8 mouse cellular contexts compared by ENCODE assay signal in genomic region chr5:122422071-122422964, GRCm38 (mm10). TPM values are rescaled to one million over a fixed set of nuclear protein-coding genes. Genes with fewer than 3 reads are reported as not detected.
DNase-seq lines count a peak whose midpoint lies in the region; ATAC-seq and TF ChIP-seq lines count a peak whose summit lies in the region.

No protein-coding gene starts in this region.

- no peaks in the 10 kb centered on the region for H3K27me3 ChIP-seq in E14TG2a.4 (ENCODE audit: insufficient read depth, low read length)
- H3K27me3 ChIP-seq in forebrain, embryonic 13.5 days = no peaks in the 10 kb centered on the region
- H3K27me3 ChIP-seq in liver, postnatal 0 days (ENCODE audit: insufficient read depth, low read length) = no peaks in the 10 kb centered on the region
- H3K27me3 ChIP-seq in neural tube, embryonic 14.5 days (ENCODE audit: control insufficient read depth, insufficient read depth, low read length) = no peaks in the 10 kb centered on the region

- peak; percentile 88 for DNase-seq in c-Kit-positive CD71-positive TER-119-positive erythroid progenitor cells, embryonic 14.5 days (ENCODE audit: low spot score)
- peak; percentile 95 to 96 for DNase-seq in heart, postnatal 10 days
- peak; percentile 70 for DNase-seq in large intestine, adult 2 months (ENCODE audit: low read depth, low spot score)
- peak; percentile 92 for DNase-seq in liver, postnatal 0 days
- peak; percentile 95 for DNase-seq in testis, postnatal 10 days (ENCODE audit: low spot score)

- H3K4me2 ChIP-seq in forebrain, embryonic 13.5 days = peak overlapping the region; percentile 91
- H3K4me2 ChIP-seq in liver, postnatal 0 days (ENCODE audit: low read depth, low read length) = peak overlapping the region; percentile 81
- H3K4me2 ChIP-seq in neural tube, embryonic 14.5 days (ENCODE audit: low read depth, low read length) = peak overlapping the region; percentile 93

- peak overlapping the region; percentile 98 for H3K4me3 ChIP-seq in E14TG2a.4 (replicated peaks; ENCODE audit: low read length)
- peak overlapping the region; percentile 99 for H3K4me3 ChIP-seq in forebrain, embryonic 13.5 days
- peak overlapping the region; percentile 80 for H3K4me3 ChIP-seq in liver, postnatal 0 days (ENCODE audit: low read depth, low read length)
- peak overlapping the region; percentile 92 for H3K4me3 ChIP-seq in neural tube, embryonic 14.5 days (ENCODE audit: low read depth, low read length)

- H3K4me1 ChIP-seq in E14TG2a.4 (replicated peaks; ENCODE audit: low read depth, low read length) = peaks cover 39% of the 10 kb centered on the region
- peaks cover 19% of the 10 kb centered on the region for H3K4me1 ChIP-seq in forebrain, embryonic 13.5 days
- peaks cover 8% of the 10 kb centered on the region for H3K4me1 ChIP-seq in liver, postnatal 0 days (ENCODE audit: insufficient read depth)
- no peaks in the 10 kb centered on the region for H3K4me1 ChIP-seq in neural tube, embryonic 14.5 days (ENCODE audit: control insufficient read depth, insufficient read depth, low read length)

- peaks cover 27% of the 10 kb centered on the region for H3K36me3 ChIP-seq in E14TG2a.4 (ENCODE audit: insufficient read depth, low read length)
- H3K36me3 ChIP-seq in forebrain, embryonic 13.5 days (ENCODE audit: poor library complexity, severe bottlenecking) = 0 out of 2 replicates have a peak, but pooled peaks cover 3% of the 10 kb centered on the region
- H3K36me3 ChIP-seq in liver, postnatal 0 days (replicated peaks; ENCODE audit: insufficient read depth, low read length) = no peaks in the 10 kb centered on the region; the same call in 1 of the 2 replicates
- no peaks in the 10 kb centered on the region for H3K36me3 ChIP-seq in neural tube, embryonic 14.5 days (ENCODE audit: control insufficient read depth, insufficient read depth, low read length)

- intact Hi-C loops in heart, postnatal 10 days (cut with DNase I) = loop anchor here (5.0 kb wide), 2 partner anchors 205 to 305 kb away; no protein-coding TSS in a partner anchor

- no peak for TF ChIP-seq CTCF in E14TG2a.4 (conservative IDR thresholded peaks at IDR 0.05; ENCODE audit: low read length)
- TF ChIP-seq CTCF in liver, postnatal 0 days (IDR thresholded peaks at IDR 0.05; ENCODE audit: low read depth) = peak; percentile 33

- H3K9me3 ChIP-seq in E14TG2a.4 (ENCODE audit: low read length) = peaks cover 11% of the 10 kb centered on the region
- no peaks in the 10 kb centered on the region for H3K9me3 ChIP-seq in forebrain, embryonic 13.5 days (replicated peaks)
- no peaks in the 10 kb centered on the region for H3K9me3 ChIP-seq in liver, postnatal 0 days (ENCODE audit: low read length)
- no peaks in the 10 kb centered on the region for H3K9me3 ChIP-seq in neural tube, embryonic 14.5 days (ENCODE audit: control insufficient read depth, low read length)

- H3K27ac ChIP-seq in forebrain, embryonic 13.5 days = peak overlapping the region; percentile 87
- peak overlapping the region; percentile 77 for H3K27ac ChIP-seq in liver, postnatal 0 days (ENCODE audit: low read depth)
- peak overlapping the region; percentile 94 for H3K27ac ChIP-seq in neural tube, embryonic 14.5 days (ENCODE audit: low read depth, low read length)

- WGBS in forebrain, embryonic 13.5 days = under 1% methylated on average over 73 of the region's 73 CpGs
- WGBS in large intestine, adult 2 months = under 1% methylated on average over 73 of the region's 73 CpGs
- under 1% methylated on average over 73 of the region's 73 CpGs for WGBS in liver, postnatal 0 days (ENCODE audit: insufficient replicate concordance)
- WGBS in neural tube, embryonic 14.5 days = under 1% methylated on average over 73 of the region's 73 CpGs

- peak; percentile 80 for TF ChIP-seq EP300 in liver, postnatal 0 days (IDR thresholded peaks at IDR 0.05; ENCODE audit: low read depth)

- peak overlapping the region; percentile 94 for H3K9ac ChIP-seq in forebrain, embryonic 13.5 days
- peak overlapping the region; percentile 86 for H3K9ac ChIP-seq in liver, postnatal 0 days (replicated peaks)
- peak overlapping the region; percentile 86 for H3K9ac ChIP-seq in neural tube, embryonic 14.5 days (replicated peaks; ENCODE audit: low read depth, low read length)

- peak; percentile 94 for ATAC-seq in forebrain, embryonic 13.5 days
- peak; percentile 90 for ATAC-seq in liver, postnatal 0 days
- peak; percentile 91 for ATAC-seq in neural tube, embryonic 14.5 days (ENCODE audit: low read depth)

RNA-seq across cellular contexts. Expression of gene Anapc7, which starts 0.8 kb away (rescaled TPM):
- polyA plus RNA-seq in forebrain, embryonic 13.5 days (2015; fragmentation: Nextera tagmentation; extraction: Ambion mirVana) = 50.3 and 53.3 TPM in 2 replicates
- total RNA-seq in heart, postnatal 10 days (2021) = 10 to 100 TPM; 44.4 to 44.5 TPM
- 20.6 and 21.6 TPM in 2 replicates for polyA plus RNA-seq in large intestine, adult 2 months (2012; rRNA removed)
- polyA plus RNA-seq in liver, postnatal 0 days (2015; fragmentation: Nextera tagmentation; extraction: Ambion mirVana) = 11.0 and 11.8 TPM in 2 replicates
- polyA plus RNA-seq in neural tube, embryonic 14.5 days (2014; fragmentation: Nextera tagmentation; extraction: Ambion mirVana) = 30.1 and 33.4 TPM in 2 replicates

RNA-seq across cellular contexts. Expression of gene Arpc3, which starts 30.6 kb away (rescaled TPM):
- polyA plus RNA-seq in forebrain, embryonic 13.5 days (2015; fragmentation: Nextera tagmentation; extraction: Ambion mirVana) = 152 and 167 TPM in 2 replicates
- total RNA-seq in heart, postnatal 10 days (2021) = 100 to 1,000 TPM; 140 to 150 TPM
- 289 and 295 TPM in 2 replicates for polyA plus RNA-seq in large intestine, adult 2 months (2012; rRNA removed)
- 79.7 and 86.6 TPM in 2 replicates for polyA plus RNA-seq in liver, postnatal 0 days (2015; fragmentation: Nextera tagmentation; extraction: Ambion mirVana)
- polyA plus RNA-seq in neural tube, embryonic 14.5 days (2014; fragmentation: Nextera tagmentation; extraction: Ambion mirVana) = 46.6 and 81.6 TPM in 2 replicates

RNA-seq across cellular contexts. Expression of gene Fam216a, which starts 50.2 kb away (rescaled TPM):
- 117 and 123 TPM in 2 replicates for polyA plus RNA-seq in forebrain, embryonic 13.5 days (2015; fragmentation: Nextera tagmentation; extraction: Ambion mirVana)
- total RNA-seq in heart, postnatal 10 days (2021) = 10 to 100 TPM; 17.1 to 22.7 TPM
- 5.7 and 6.5 TPM in 2 replicates for polyA plus RNA-seq in large intestine, adult 2 months (2012; rRNA removed)
- 9.8 and 10.3 TPM in 2 replicates for polyA plus RNA-seq in liver, postnatal 0 days (2015; fragmentation: Nextera tagmentation; extraction: Ambion mirVana)
- 146 and 158 TPM in 2 replicates for polyA plus RNA-seq in neural tube, embryonic 14.5 days (2014; fragmentation: Nextera tagmentation; extraction: Ambion mirVana)

RNA-seq across cellular contexts. Expression of gene Gpn3, which starts 50.6 kb away (rescaled TPM):
- polyA plus RNA-seq in forebrain, embryonic 13.5 days (2015; fragmentation: Nextera tagmentation; extraction: Ambion mirVana) = 56.9 and 58.7 TPM in 2 replicates
- 10 to 100 TPM; 24.3 to 25.5 TPM for total RNA-seq in heart, postnatal 10 days (2021)
- 17.8 and 28.1 TPM in 2 replicates for polyA plus RNA-seq in large intestine, adult 2 months (2012; rRNA removed)
- 25.2 and 26.7 TPM in 2 replicates for polyA plus RNA-seq in liver, postnatal 0 days (2015; fragmentation: Nextera tagmentation; extraction: Ambion mirVana)
- 44.7 and 48.2 TPM in 2 replicates for polyA plus RNA-seq in neural tube, embryonic 14.5 days (2014; fragmentation: Nextera tagmentation; extraction: Ambion mirVana)

Comparison
In these comparisons a context has a peak if more than half of its experiments do, and no peak if none do; other contexts are left out.
1. Peak in every context shown above with its lines: DNase-seq, ATAC-seq, H3K4me3 ChIP-seq and H3K27ac ChIP-seq.
2. RNA of gene Fam216a, which starts 50.2 kb away (polyA plus RNA-seq): 146 to 158 TPM in neural tube, embryonic 14.5 days and 117 to 123 TPM in forebrain, embryonic 13.5 days; 9.8 to 10.3 TPM in liver, postnatal 0 days and 5.7 to 6.5 TPM in large intestine, adult 2 months; every median in the first group is over 10 times any median in the second.